Mouse (Mus musculus): ENCODE measurements around the gene Atg2a. TPM values are rescaled to one million over a fixed set of nuclear protein-coding genes. Genes with fewer than 3 reads are reported as not detected.
"Not testable (repeated sequence)": the region's sequence is repeated elsewhere in the genome, so short reads cannot be mapped to it uniquely, and the experiment has no call there.

Atg2a gene
- polyA plus RNA-seq, 1 experiment from 2014 or later, result 7.4 TPM

GRCm38 (mm10) chr19:6306137-6306551 lies 64.7 kb downstream of the Atg2a start, which contains the start of gene Cdc42bpg:
Gene Cdc42bpg (plus strand): TSS chr19:6306456.
- ATAC-seq, result peak; percentile 91

GRCm38 (mm10) chr19:6306586-6306985 lies 65.1 kb downstream of the Atg2a start:
- peak overlapping the region; percentile 74 for H3K4me3 ChIP-seq (ENCODE audit: low read length)
- H3K27me3 ChIP-seq (replicated peaks; ENCODE audit: control insufficient read depth, insufficient read depth, low read length), result no peaks in the 10 kb centered on the region
- no peaks in the 10 kb centered on the region for H3K9me3 ChIP-seq (ENCODE audit: control insufficient read depth, low read length)
- peak overlapping the region; percentile 59 for H3K4me2 ChIP-seq (ENCODE audit: low read depth, low read length)
- H3K9ac ChIP-seq (ENCODE audit: low read depth, low read length), result peak overlapping the region; percentile 87
- 0% methylated on average over 33 of the region's 34 CpGs for WGBS
- peak; percentile 75 for ATAC-seq
- H3K4me1 ChIP-seq (ENCODE audit: control insufficient read depth, insufficient read depth, low read length), result peaks cover 7% of the 10 kb centered on the region
- peak overlapping the region; percentile 75 for H3K27ac ChIP-seq (ENCODE audit: low read length)
- peaks cover 8% of the 10 kb centered on the region for H3K36me3 ChIP-seq (ENCODE audit: control insufficient read depth, insufficient read depth, low read length)

More at GRCm38 (mm10) chr19:6306137-6306551, 64.7 kb downstream of the Atg2a start, which contains the start of gene Cdc42bpg:
- Histone ChIP-seq H3K4me1 (ENCODE audit: control insufficient read depth, insufficient read depth, low read length) (peaks cover 7% of the 10 kb centered on the region), H3K4me3 (ENCODE audit: low read length) (peak within 1 kb of the TSS; percentile 74), H3K4me2 (ENCODE audit: low read depth, low read length) (peak within 1 kb of the TSS; percentile 59), H3K36me3 (ENCODE audit: control insufficient read depth, insufficient read depth, low read length) (peaks cover 5% of the 10 kb centered on the region), H3K27me3 (replicated peaks; ENCODE audit: control insufficient read depth, insufficient read depth, low read length) (no peaks in the 10 kb centered on the region), H3K27ac (ENCODE audit: low read length) (peak within 1 kb of the TSS; percentile 77), H3K9me3 (ENCODE audit: control insufficient read depth, low read length) (no peaks in the 10 kb centered on the region), H3K9ac (ENCODE audit: low read depth, low read length) (peak within 1 kb of the TSS; percentile 87)
- WGBS, result under 1% methylated on average over 38 of the region's 38 CpGs

- 57% methylated on average over 9 of the region's 9 CpGs for WGBS
- peak; percentile 24; the same call in 1 of the 2 replicates for ATAC-seq
- H3K36me3 ChIP-seq (ENCODE audit: control insufficient read depth, insufficient read depth, low read length), result peaks cover 8% of the 10 kb centered on the region
- peak overlapping the region; percentile 87 for H3K9ac ChIP-seq (ENCODE audit: low read depth, low read length)
- H3K27ac ChIP-seq (ENCODE audit: low read length), result peak overlapping the region; percentile 45
- H3K4me3 ChIP-seq (ENCODE audit: low read length), result peak overlapping the region; percentile 74
- H3K9me3 ChIP-seq (ENCODE audit: control insufficient read depth, low read length), result no peaks in the 10 kb centered on the region
- peaks cover 7% of the 10 kb centered on the region for H3K4me1 ChIP-seq (ENCODE audit: control insufficient read depth, insufficient read depth, low read length)
- peak overlapping the region; percentile 59 for H3K4me2 ChIP-seq (ENCODE audit: low read depth, low read length)
- H3K27me3 ChIP-seq (replicated peaks; ENCODE audit: control insufficient read depth, insufficient read depth, low read length), result no peaks in the 10 kb centered on the region
Observed at GRCm38 (mm10) chr19:6307733-6308531, 66.5 kb downstream of the Atg2a start.

GRCm38 (mm10) chr19:6310181-6310580 lies 68.7 kb downstream of the Atg2a start:
- no peak for ATAC-seq

GRCm38 (mm10) chr19:6311783-6312182 lies 70.3 kb downstream of the Atg2a start:
- not testable (repeated sequence) for H3K9ac ChIP-seq (ENCODE audit: low read depth, low read length); H3K4me1 ChIP-seq (ENCODE audit: control insufficient read depth, insufficient read depth, low read length); H3K27me3 ChIP-seq (replicated peaks; ENCODE audit: control insufficient read depth, insufficient read depth, low read length); H3K4me2 ChIP-seq (ENCODE audit: low read depth, low read length); ATAC-seq; H3K9me3 ChIP-seq (ENCODE audit: control insufficient read depth, low read length); H3K4me3 ChIP-seq (ENCODE audit: low read length); H3K27ac ChIP-seq (ENCODE audit: low read length)
- peaks cover 28% of the 10 kb centered on the region for H3K36me3 ChIP-seq (ENCODE audit: control insufficient read depth, insufficient read depth, low read length)
- 89% methylated on average over 3 of the region's 3 CpGs for WGBS

More at GRCm38 (mm10) chr19:6310181-6310580, 68.7 kb downstream of the Atg2a start:
- Histone ChIP-seq H3K9ac (ENCODE audit: low read depth, low read length) (no peak overlapping the region), H3K4me2 (ENCODE audit: low read depth, low read length) (no peak overlapping the region), H3K4me3 (ENCODE audit: low read length) (no peak overlapping the region), H3K27ac (ENCODE audit: low read length) (no peak overlapping the region), H3K27me3 (replicated peaks; ENCODE audit: control insufficient read depth, insufficient read depth, low read length) (no peaks in the 10 kb centered on the region), H3K4me1 (ENCODE audit: control insufficient read depth, insufficient read depth, low read length) (peaks cover 7% of the 10 kb centered on the region), H3K36me3 (ENCODE audit: control insufficient read depth, insufficient read depth, low read length) (peaks cover 22% of the 10 kb centered on the region), H3K9me3 (ENCODE audit: control insufficient read depth, low read length) (no peaks in the 10 kb centered on the region)
- 89% methylated on average over 5 of the region's 5 CpGs for WGBS

MicroRNAs encoded within 50 kb of the gene (microRNA counts, 519-probe panel; counts per million panel counts)
- 3,980 counts per million, percentile 96 among the panel's probes with 10 or more counts for microRNA mmu-miR-192

Small RNAs within 50 kb of the gene (microRNA-seq; reads per million reads assigned to microRNA genes)
- 9,702 reads per million, percentile 94 among the genes with 10 or more reads in this experiment for gene Mir192
- gene Mir194-2, result 5,856 reads per million, percentile 90 among the genes with 10 or more reads in this experiment

Other genes with a start within 250 kb of the Atg2a start
- 11.8 and 12.4 TPM in 2 replicates for gene Capn1, start 225.8 kb upstream of the Atg2a start, polyA plus RNA-seq (2015; fragmentation: Nextera tagmentation; extraction: Ambion mirVana)
- 29.1 and 36.4 TPM in 2 replicates for gene Syvn1, start 195.1 kb upstream of the Atg2a start, polyA plus RNA-seq (2015; fragmentation: Nextera tagmentation; extraction: Ambion mirVana)
- 71.4 and 79.5 TPM in 2 replicates for gene Mrpl49, start 183.9 kb upstream of the Atg2a start, polyA plus RNA-seq (2015; fragmentation: Nextera tagmentation; extraction: Ambion mirVana)
- 868 and 882 TPM in 2 replicates for gene Fau, start 183.8 kb upstream of the Atg2a start, polyA plus RNA-seq (2015; fragmentation: Nextera tagmentation; extraction: Ambion mirVana)
- gene Znhit2, start 180.5 kb upstream of the Atg2a start, polyA plus RNA-seq (2015; fragmentation: Nextera tagmentation; extraction: Ambion mirVana), result 27.6 and 29.9 TPM in 2 replicates
- gene Tm7sf2, start 173.3 kb upstream of the Atg2a start, polyA plus RNA-seq (2015; fragmentation: Nextera tagmentation; extraction: Ambion mirVana), result 37.3 and 39.0 TPM in 2 replicates
- gene Vps51, start 164.4 kb upstream of the Atg2a start, polyA plus RNA-seq (2015; fragmentation: Nextera tagmentation; extraction: Ambion mirVana), result 66.7 and 68.2 TPM in 2 replicates
- not detected in 2 replicates for gene Tmem262, start 161.6 kb upstream of the Atg2a start, polyA plus RNA-seq (2015; fragmentation: Nextera tagmentation; extraction: Ambion mirVana)
- gene Gm28374, start 159.4 kb upstream of the Atg2a start, polyA plus RNA-seq (2015; fragmentation: Nextera tagmentation; extraction: Ambion mirVana), result 1.2 and 1.7 TPM in 2 replicates
- gene Zfpl1, start 156.7 kb upstream of the Atg2a start, polyA plus RNA-seq (2015; fragmentation: Nextera tagmentation; extraction: Ambion mirVana), result 66.1 and 68.0 TPM in 2 replicates
- gene Cdca5, start 156.7 kb upstream of the Atg2a start, polyA plus RNA-seq (2015; fragmentation: Nextera tagmentation; extraction: Ambion mirVana), result 27.7 and 31.4 TPM in 2 replicates
- gene AC131692.1, start 147.2 kb upstream of the Atg2a start, polyA plus RNA-seq (2015; fragmentation: Nextera tagmentation; extraction: Ambion mirVana), result 0.28 and 0.29 TPM in 2 replicates
- 71.9 and 102 TPM in 2 replicates for gene Naaladl1, start 135.9 kb upstream of the Atg2a start, polyA plus RNA-seq (2015; fragmentation: Nextera tagmentation; extraction: Ambion mirVana)
- gene Sac3d1, start 123.0 kb upstream of the Atg2a start, polyA plus RNA-seq (2015; fragmentation: Nextera tagmentation; extraction: Ambion mirVana), result 33.4 and 35.7 TPM in 2 replicates
- gene Snx15, start 113.4 kb upstream of the Atg2a start, polyA plus RNA-seq (2015; fragmentation: Nextera tagmentation; extraction: Ambion mirVana), result 36.8 and 37.0 TPM in 2 replicates
- gene Batf2, start 100.7 kb upstream of the Atg2a start, polyA plus RNA-seq (2015; fragmentation: Nextera tagmentation; extraction: Ambion mirVana), result 1.1 and 1.8 TPM in 2 replicates
- 102 and 103 TPM in 2 replicates for gene Arl2, start 100.1 kb upstream of the Atg2a start, polyA plus RNA-seq (2015; fragmentation: Nextera tagmentation; extraction: Ambion mirVana)
- gene Majin, start 57.3 kb upstream of the Atg2a start, polyA plus RNA-seq (2015; fragmentation: Nextera tagmentation; extraction: Ambion mirVana), result not detected in 2 replicates
- gene Gpha2, start 15.3 kb upstream of the Atg2a start, polyA plus RNA-seq (2015; fragmentation: Nextera tagmentation; extraction: Ambion mirVana), result 0.23 and 0.65 TPM in 2 replicates
- 21.0 and 23.5 TPM in 2 replicates for gene Ppp2r5b, start 5.8 kb upstream of the Atg2a start, polyA plus RNA-seq (2015; fragmentation: Nextera tagmentation; extraction: Ambion mirVana)
- 135 and 158 TPM in 2 replicates for gene Ehd1, start 35.1 kb downstream of the Atg2a start, polyA plus RNA-seq (2015; fragmentation: Nextera tagmentation; extraction: Ambion mirVana)
- gene Cdc42bpg, start 64.8 kb downstream of the Atg2a start, polyA plus RNA-seq (2015; fragmentation: Nextera tagmentation; extraction: Ambion mirVana), result 1.2 and 1.5 TPM in 2 replicates
- 61.3 and 61.4 TPM in 2 replicates for gene Men1, start 93.3 kb downstream of the Atg2a start, polyA plus RNA-seq (2015; fragmentation: Nextera tagmentation; extraction: Ambion mirVana)
- gene Map4k2, start 99.5 kb downstream of the Atg2a start, polyA plus RNA-seq (2015; fragmentation: Nextera tagmentation; extraction: Ambion mirVana), result 7.9 and 10.0 TPM in 2 replicates
- 94.7 and 103 TPM in 2 replicates for gene Sf1, start 122.0 kb downstream of the Atg2a start, polyA plus RNA-seq (2015; fragmentation: Nextera tagmentation; extraction: Ambion mirVana)
- gene Pygm, start 142.7 kb downstream of the Atg2a start, polyA plus RNA-seq (2015; fragmentation: Nextera tagmentation; extraction: Ambion mirVana), result 6.0 and 6.8 TPM in 2 replicates
- 41.8 and 47.0 TPM in 2 replicates for gene Rasgrp2, start 157.7 kb downstream of the Atg2a start, polyA plus RNA-seq (2015; fragmentation: Nextera tagmentation; extraction: Ambion mirVana)
- gene Nrxn2, start 177.1 kb downstream of the Atg2a start, polyA plus RNA-seq (2015; fragmentation: Nextera tagmentation; extraction: Ambion mirVana), result 0.73 and 0.97 TPM in 2 replicates